Comparison of ENCODE assay signal across 12 mouse cellular contexts in the genomic region with DNA sequence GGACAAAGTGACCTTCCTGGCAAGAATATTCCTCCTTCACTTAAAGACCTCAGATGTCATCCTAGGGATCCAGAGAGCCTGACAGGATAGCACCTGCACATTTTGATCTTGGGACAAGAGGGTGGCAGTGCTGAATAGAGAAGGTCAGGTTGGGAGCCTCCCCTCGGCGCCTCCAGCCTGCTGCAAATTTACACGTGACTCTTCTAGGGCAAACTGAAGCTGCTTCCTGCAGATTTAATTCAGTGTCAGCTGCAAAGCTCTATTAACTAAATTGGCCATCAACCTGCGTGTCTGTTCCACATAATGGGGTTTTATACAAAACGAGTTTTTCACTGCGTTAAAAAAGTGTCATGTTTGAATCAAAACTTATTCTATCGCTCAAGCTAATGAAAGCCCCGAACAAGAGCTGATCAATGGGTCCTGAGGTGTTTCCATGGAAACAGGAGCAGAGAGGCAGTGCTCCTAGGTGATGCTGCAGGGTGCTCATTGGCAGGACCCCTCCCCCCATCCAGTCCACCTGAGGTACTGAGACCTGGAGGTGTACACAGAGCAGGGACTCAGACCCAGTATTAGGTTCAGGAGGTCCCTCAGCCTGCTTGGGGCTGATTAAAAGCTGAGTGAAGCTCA.
DNase-seq lines count a peak whose midpoint lies in the region; ATAC-seq lines count a peak whose summit lies in the region.
"Had no signal": no experiment of that assay in that cellular context is flagged by ENCODE, and none has a peak within 500 bp of the region (broad histone marks: within the 10 kb centered on the region; RNA-seq: fewer than 3 reads in every experiment).

No protein-coding gene starts in this region.

- peak overlapping the region; percentile 37 for H3K27ac ChIP-seq in forebrain, embryonic 13.5 days
- peak overlapping the region; percentile 57; the same call in 1 of the 2 replicates for H3K27ac ChIP-seq in hindbrain, embryonic 15.5 days (replicated peaks)
- no peak overlapping the region for H3K27ac ChIP-seq in neural tube, embryonic 15.5 days (replicated peaks)
- H3K27ac ChIP-seq: kidney, postnatal 0 days; liver, embryonic 12.5 days had no signal

- ATAC-seq in frontal cortex, adult (ENCODE audit: low TSS enrichment): peak; percentile 59; the same call in 1 of the 2 replicates
- peak; percentile 70 for ATAC-seq in forebrain, embryonic 13.5 days
- peak; percentile 84 for ATAC-seq in hindbrain, embryonic 15.5 days (ENCODE audit: low FRiP score, low read depth)
- ATAC-seq in neural tube, embryonic 15.5 days (ENCODE audit: low FRiP score): peak; percentile 77
- ATAC-seq: liver, embryonic 12.5 days had no signal

- 10% methylated on average over 8 of the region's 8 CpGs for WGBS in forebrain, embryonic 13.5 days
- WGBS in hindbrain, embryonic 15.5 days: 21% methylated on average over 8 of the region's 8 CpGs
- 31% methylated on average over 8 of the region's 8 CpGs for WGBS in neural tube, embryonic 15.5 days

- no peak for DNase-seq in frontal cortex, postnatal 36 days (ENCODE audit: low spot score in 2 of 2)
- no peak for DNase-seq in layer of hippocampus, postnatal 14 days (ENCODE audit: low spot score in 2 of 2)
- no peak for DNase-seq in heart, adult 8-10 months (ENCODE audit: low spot score)
- DNase-seq: left cerebral cortex, postnatal 4 days; lung, postnatal 14 days; right cerebral cortex, postnatal 14 days had no signal

- no peak overlapping the region for H3K4me3 ChIP-seq in forebrain, embryonic 13.5 days
- no peak overlapping the region for H3K4me3 ChIP-seq in hindbrain, embryonic 15.5 days
- no peak overlapping the region for H3K4me3 ChIP-seq in neural tube, embryonic 15.5 days (replicated peaks)
- H3K4me3 ChIP-seq: liver, embryonic 12.5 days had no signal

- peaks cover 31% of the 10 kb centered on the region for H3K4me1 ChIP-seq in forebrain, embryonic 13.5 days
- H3K4me1 ChIP-seq in hindbrain, embryonic 15.5 days (replicated peaks): peaks cover 24% of the 10 kb centered on the region
- peaks cover 21% of the 10 kb centered on the region for H3K4me1 ChIP-seq in neural tube, embryonic 15.5 days
- H3K4me1 ChIP-seq: liver, embryonic 12.5 days had no signal

- no peaks in the 10 kb centered on the region for H3K36me3 ChIP-seq in forebrain, embryonic 13.5 days (ENCODE audit: poor library complexity, severe bottlenecking)
- no peaks in the 10 kb centered on the region for H3K36me3 ChIP-seq in hindbrain, embryonic 15.5 days
- no peaks in the 10 kb centered on the region for H3K36me3 ChIP-seq in neural tube, embryonic 15.5 days
- H3K36me3 ChIP-seq: liver, embryonic 12.5 days had no signal

- H3K9ac ChIP-seq in forebrain, embryonic 13.5 days: no peak overlapping the region
- H3K9ac ChIP-seq in hindbrain, embryonic 15.5 days: no peak overlapping the region
- H3K9ac ChIP-seq in neural tube, embryonic 15.5 days (replicated peaks): no peak overlapping the region
- H3K9ac ChIP-seq: liver, embryonic 12.5 days had no signal

- H3K4me2 ChIP-seq in forebrain, embryonic 13.5 days: no peak overlapping the region
- no peak overlapping the region for H3K4me2 ChIP-seq in hindbrain, embryonic 15.5 days
- no peak overlapping the region for H3K4me2 ChIP-seq in neural tube, embryonic 15.5 days
- H3K4me2 ChIP-seq: liver, embryonic 12.5 days had no signal

- no peaks in the 10 kb centered on the region for H3K27me3 ChIP-seq in forebrain, embryonic 13.5 days
- H3K27me3 ChIP-seq in hindbrain, embryonic 15.5 days: no peaks in the 10 kb centered on the region
- no peaks in the 10 kb centered on the region for H3K27me3 ChIP-seq in neural tube, embryonic 15.5 days (replicated peaks)
- H3K27me3 ChIP-seq: liver, embryonic 12.5 days had no signal

- no peaks in the 10 kb centered on the region for H3K9me3 ChIP-seq in forebrain, embryonic 13.5 days (replicated peaks)
- H3K9me3 ChIP-seq in hindbrain, embryonic 15.5 days: no peaks in the 10 kb centered on the region
- H3K9me3 ChIP-seq in neural tube, embryonic 15.5 days (replicated peaks): no peaks in the 10 kb centered on the region
- H3K9me3 ChIP-seq: liver, embryonic 12.5 days had no signal
